Mouse (Mus musculus): ENCODE results near the gene Casd1. TPM values are rescaled to one million over a fixed set of nuclear protein-coding genes. Genes with fewer than 3 reads are reported as not detected.

The Casd1 gene
- polyA plus RNA-seq, 1 experiment from 2014 or later, result 43.8 TPM

DNA sequence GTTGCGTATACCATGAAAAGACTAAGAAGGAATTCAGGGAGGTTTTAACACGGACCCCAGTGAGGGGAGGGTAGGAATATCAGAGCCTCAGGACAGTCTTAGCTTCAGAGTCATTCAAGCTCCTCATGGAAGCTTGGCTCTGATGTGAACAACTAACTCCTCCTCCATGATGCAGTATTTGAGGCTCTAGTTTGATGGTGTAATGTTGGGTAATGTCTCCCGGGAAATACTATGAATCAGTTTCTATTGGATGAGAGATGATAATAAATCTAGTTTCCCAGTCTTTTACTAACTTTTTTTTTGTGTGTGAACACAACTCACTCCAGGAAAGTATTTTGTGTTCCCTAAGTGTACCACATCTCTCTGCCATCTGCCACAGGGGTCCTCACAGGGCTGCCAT lies 11.9 kb upstream of the Casd1 start:
- no peaks in the 10 kb centered on the region for H3K27me3 ChIP-seq (ENCODE audit: insufficient read depth, poor library complexity, severe bottlenecking)
- no peaks in the 10 kb centered on the region for H3K9me3 ChIP-seq
- peaks cover 4% of the 10 kb centered on the region; the same call in 1 of the 2 replicates for H3K4me1 ChIP-seq
- H3K36me3 ChIP-seq, result no peaks in the 10 kb centered on the region
- WGBS, result 87% methylated on average over 3 of the region's 3 CpGs
- no peak overlapping the region for H3K4me3 ChIP-seq
- DNase-seq (ENCODE audit: low spot score), result no peak
- H3K27ac ChIP-seq, result no peak overlapping the region

DNA sequence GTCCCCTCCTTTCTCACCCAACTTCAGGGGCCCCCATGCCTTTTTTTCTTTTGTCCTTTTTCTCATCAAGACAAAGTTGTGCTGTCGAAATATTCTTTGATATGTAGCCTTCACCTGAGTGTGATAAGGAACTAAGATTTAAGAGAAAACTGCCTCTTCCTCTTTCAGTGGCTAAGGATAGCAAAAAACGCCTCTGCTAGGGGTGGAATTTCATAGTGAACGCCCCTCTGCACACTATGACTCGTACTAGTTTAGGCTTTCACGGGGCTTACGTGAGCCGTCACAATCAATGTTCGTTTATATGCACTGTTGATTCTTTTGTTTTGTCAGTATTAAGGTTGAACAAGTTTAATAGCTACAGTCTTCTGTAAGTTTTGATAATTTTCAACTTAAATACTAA lies 10.6 kb upstream of the Casd1 start:
- Histone ChIP-seq H3K27ac (no peak overlapping the region), H3K4me3 (no peak overlapping the region), H3K27me3 (ENCODE audit: insufficient read depth, poor library complexity, severe bottlenecking) (no peaks in the 10 kb centered on the region), H3K9me3 (no peaks in the 10 kb centered on the region), H3K36me3 (no peaks in the 10 kb centered on the region), H3K4me1 (no peaks in the 10 kb centered on the region)
- 76% methylated on average over 8 of the region's 8 CpGs for WGBS
- DNase-seq (ENCODE audit: low spot score), result no peak

GRCm38 (mm10) chr6:4597711-4598110 lies 2.9 kb upstream of the Casd1 start:
- no peaks in the 10 kb centered on the region for H3K9me3 ChIP-seq
- no peak for DNase-seq (ENCODE audit: low spot score)
- no peaks in the 10 kb centered on the region for H3K36me3 ChIP-seq
- H3K4me1 ChIP-seq, result peaks cover 17% of the 10 kb centered on the region; the same call in 1 of the 2 replicates
- no peaks in the 10 kb centered on the region for H3K27me3 ChIP-seq (ENCODE audit: insufficient read depth, poor library complexity, severe bottlenecking)
- no peak overlapping the region for H3K27ac ChIP-seq
- H3K4me3 ChIP-seq, result no peak overlapping the region
- WGBS, result 75% methylated on average over 4 of the region's 4 CpGs

GRCm38 (mm10) chr6:4600085-4600657 lies 468 bp upstream of the Casd1 start:
- H3K9me3 ChIP-seq, result no peaks in the 10 kb centered on the region
- peaks cover 25% of the 10 kb centered on the region; the same call in 1 of the 2 replicates for H3K4me1 ChIP-seq
- no peaks in the 10 kb centered on the region for H3K36me3 ChIP-seq
- no peaks in the 10 kb centered on the region for H3K27me3 ChIP-seq (ENCODE audit: insufficient read depth, poor library complexity, severe bottlenecking)
- peak overlapping the region; percentile 85 for H3K4me3 ChIP-seq
- WGBS, result 26% methylated on average over 7 of the region's 7 CpGs
- peak overlapping the region; percentile 100 for H3K27ac ChIP-seq
- DNase-seq (ENCODE audit: low spot score), result no peak

DNA sequence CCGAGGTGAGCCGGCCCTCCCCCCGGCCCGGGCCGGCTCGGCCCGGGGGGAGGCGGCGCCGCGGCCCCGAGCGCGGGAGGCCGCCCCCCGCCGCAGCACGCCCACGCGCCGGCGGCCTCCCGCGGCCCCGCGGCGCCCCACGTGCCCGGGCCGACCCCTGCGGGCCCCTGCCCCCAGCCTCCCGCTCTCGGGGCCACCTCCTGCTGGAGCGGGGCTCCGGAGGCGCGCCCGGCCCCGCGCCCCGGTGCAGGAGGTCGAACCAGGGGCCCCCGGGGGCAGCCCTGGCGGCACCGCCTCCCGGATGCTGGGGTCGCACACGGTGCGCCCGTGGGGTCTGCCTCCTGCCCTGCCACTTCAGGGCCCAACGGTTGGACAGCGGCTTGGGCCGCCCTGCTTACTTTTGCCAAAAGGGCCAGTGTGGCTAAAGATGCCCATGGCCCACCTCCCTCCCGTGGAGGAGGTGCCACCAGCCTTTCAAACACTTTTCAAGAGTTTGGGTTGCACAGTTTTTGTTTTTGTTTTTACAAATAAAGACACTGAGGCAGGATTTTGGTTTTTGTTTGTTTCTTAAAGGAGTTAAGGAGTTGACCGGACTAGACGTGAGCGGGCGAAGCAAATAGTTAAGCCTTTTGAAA lies 775 bp downstream of the Casd1 start:
- 8% methylated on average over 54 of the region's 58 CpGs for WGBS
- DNase-seq (ENCODE audit: low spot score), result peak; percentile 80
- peak overlapping the region; percentile 100 for H3K27ac ChIP-seq
- peaks cover 25% of the 10 kb centered on the region; the same call in 1 of the 2 replicates for H3K4me1 ChIP-seq
- H3K4me3 ChIP-seq, result peak overlapping the region; percentile 85
- no peaks in the 10 kb centered on the region for H3K9me3 ChIP-seq
- no peaks in the 10 kb centered on the region for H3K36me3 ChIP-seq
- H3K27me3 ChIP-seq (ENCODE audit: insufficient read depth, poor library complexity, severe bottlenecking), result no peaks in the 10 kb centered on the region

DNA sequence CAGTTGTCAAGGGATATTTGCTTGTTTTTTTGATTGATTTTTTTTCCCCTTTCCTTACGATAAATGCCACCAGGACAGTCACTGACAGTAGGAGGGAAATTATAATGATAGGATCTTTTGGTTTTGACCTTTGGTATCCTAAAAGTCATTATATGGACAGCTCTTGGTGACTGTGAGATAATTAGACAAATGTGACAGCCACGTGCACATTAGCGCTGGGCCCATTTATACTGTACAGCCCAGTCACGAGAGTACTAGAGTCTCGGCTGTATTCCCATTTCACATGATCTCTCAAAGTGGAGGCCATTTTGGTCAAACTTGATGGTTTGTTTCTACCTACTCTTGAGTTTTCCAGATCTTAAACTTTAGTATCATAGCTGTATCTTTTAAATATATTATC lies 1.4 kb downstream of the Casd1 start:
- WGBS, result 70% methylated on average over 5 of the region's 5 CpGs
- no peaks in the 10 kb centered on the region for H3K9me3 ChIP-seq
- H3K4me3 ChIP-seq, result peak overlapping the region; percentile 85
- no peaks in the 10 kb centered on the region for H3K36me3 ChIP-seq
- H3K27ac ChIP-seq, result peak overlapping the region; percentile 100
- no peak for DNase-seq (ENCODE audit: low spot score)
- peaks cover 28% of the 10 kb centered on the region for H3K4me1 ChIP-seq
- H3K27me3 ChIP-seq (ENCODE audit: insufficient read depth, poor library complexity, severe bottlenecking), result no peaks in the 10 kb centered on the region

DNA sequence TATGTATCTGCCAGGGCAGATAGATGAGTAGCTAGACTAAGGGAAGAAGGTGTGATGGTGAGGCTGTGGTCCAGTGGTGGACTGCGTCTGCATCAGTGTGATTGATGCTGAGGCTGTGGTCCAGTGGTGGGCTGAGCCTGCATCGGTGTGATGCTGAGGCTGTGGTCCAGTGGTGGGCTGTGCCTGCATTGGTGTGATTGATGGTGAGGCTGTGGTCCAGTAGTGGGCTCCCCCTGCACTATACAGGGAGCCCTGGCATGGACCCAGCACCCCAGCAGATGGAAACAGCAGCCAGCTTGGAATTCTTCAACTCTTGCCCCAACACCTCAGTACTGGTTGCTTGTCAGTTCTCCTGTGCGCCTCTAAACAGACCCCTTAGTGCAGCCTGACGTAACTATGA lies 5.8 kb downstream of the Casd1 start:
- Histone ChIP-seq H3K27me3 (ENCODE audit: insufficient read depth, poor library complexity, severe bottlenecking) (no peaks in the 10 kb centered on the region), H3K4me1 (peaks cover 28% of the 10 kb centered on the region), H3K9me3 (no peaks in the 10 kb centered on the region), H3K27ac (no peak overlapping the region), H3K4me3 (no peak overlapping the region), H3K36me3 (peaks cover 4% of the 10 kb centered on the region; the same call in 1 of the 2 replicates)
- 84% methylated on average over 4 of the region's 4 CpGs for WGBS
- no peak for DNase-seq (ENCODE audit: low spot score)

- H3K4me3 ChIP-seq, result no peak overlapping the region
- H3K27me3 ChIP-seq (ENCODE audit: insufficient read depth, poor library complexity, severe bottlenecking), result no peaks in the 10 kb centered on the region
- no peak overlapping the region for H3K27ac ChIP-seq
- WGBS, result 36% methylated on average over 4 of the region's 4 CpGs
- peaks cover 18% of the 10 kb centered on the region for H3K36me3 ChIP-seq
- peaks cover 12% of the 10 kb centered on the region; the same call in 1 of the 2 replicates for H3K4me1 ChIP-seq
- no peak for DNase-seq (ENCODE audit: low spot score)
- no peaks in the 10 kb centered on the region for H3K9me3 ChIP-seq
These were observed 9.7 kb downstream of the Casd1 start for GRCm38 (mm10) chr6:4610216-4610896.

- peaks cover 25% of the 10 kb centered on the region for H3K36me3 ChIP-seq
- WGBS, result 84% methylated on average over 4 of the region's 4 CpGs
These were observed 11.2 kb downstream of the Casd1 start for GRCm38 (mm10) chr6:4611853-4612252.

DNA sequence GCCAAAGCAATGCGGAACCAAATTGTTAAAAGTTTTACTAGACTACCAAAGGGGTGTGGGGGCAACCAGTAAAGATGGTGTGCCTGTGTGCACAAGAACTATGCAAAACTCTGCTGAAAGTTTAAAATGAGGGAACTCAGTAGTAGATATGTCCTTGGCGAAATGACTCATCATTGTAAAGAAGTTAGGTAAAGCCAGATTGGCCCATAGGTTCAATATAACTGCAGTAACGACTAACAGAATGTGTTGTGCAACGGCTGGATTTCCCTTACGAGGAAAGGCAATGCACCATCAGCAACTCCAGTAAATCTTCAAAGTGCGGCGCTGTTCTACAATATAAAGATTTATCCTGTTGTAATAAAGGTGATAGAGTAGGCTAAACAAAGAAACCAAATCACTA lies 11.8 kb downstream of the Casd1 start:
- WGBS, result 95% methylated on average over 7 of the region's 7 CpGs
- H3K36me3 ChIP-seq, result peaks cover 28% of the 10 kb centered on the region
- no peak for DNase-seq (ENCODE audit: low spot score)

More at GRCm38 (mm10) chr6:4611853-4612252, 11.2 kb downstream of the Casd1 start:
- no peaks in the 10 kb centered on the region for H3K27me3 ChIP-seq (ENCODE audit: insufficient read depth, poor library complexity, severe bottlenecking)
- no peaks in the 10 kb centered on the region for H3K9me3 ChIP-seq
- H3K4me1 ChIP-seq, result peaks cover 11% of the 10 kb centered on the region; the same call in 1 of the 2 replicates
- H3K4me3 ChIP-seq, result no peak overlapping the region
- DNase-seq (ENCODE audit: low spot score), result no peak
- no peak overlapping the region for H3K27ac ChIP-seq

GRCm38 (mm10) chr6:4617911-4618310 lies 17.3 kb downstream of the Casd1 start:
- Histone ChIP-seq H3K4me1 (no peaks in the 10 kb centered on the region), H3K36me3 (peaks cover 44% of the 10 kb centered on the region), H3K4me3 (no peak overlapping the region), H3K9me3 (no peaks in the 10 kb centered on the region), H3K27me3 (ENCODE audit: insufficient read depth, poor library complexity, severe bottlenecking) (no peaks in the 10 kb centered on the region), H3K27ac (no peak overlapping the region)
- WGBS, result 75% methylated on average over 10 of the region's 10 CpGs
- DNase-seq (ENCODE audit: low spot score), result no peak

More for the DNA sequence above, 11.8 kb downstream of the Casd1 start:
- H3K4me1 ChIP-seq, result peaks cover 5% of the 10 kb centered on the region; the same call in 1 of the 2 replicates
- H3K27ac ChIP-seq, result no peak overlapping the region
- H3K4me3 ChIP-seq, result no peak overlapping the region
- no peaks in the 10 kb centered on the region for H3K27me3 ChIP-seq (ENCODE audit: insufficient read depth, poor library complexity, severe bottlenecking)
- H3K9me3 ChIP-seq, result no peaks in the 10 kb centered on the region

GRCm38 (mm10) chr6:4631464-4631863 lies 30.8 kb downstream of the Casd1 start:
- no peaks in the 10 kb centered on the region for H3K9me3 ChIP-seq

DNA sequence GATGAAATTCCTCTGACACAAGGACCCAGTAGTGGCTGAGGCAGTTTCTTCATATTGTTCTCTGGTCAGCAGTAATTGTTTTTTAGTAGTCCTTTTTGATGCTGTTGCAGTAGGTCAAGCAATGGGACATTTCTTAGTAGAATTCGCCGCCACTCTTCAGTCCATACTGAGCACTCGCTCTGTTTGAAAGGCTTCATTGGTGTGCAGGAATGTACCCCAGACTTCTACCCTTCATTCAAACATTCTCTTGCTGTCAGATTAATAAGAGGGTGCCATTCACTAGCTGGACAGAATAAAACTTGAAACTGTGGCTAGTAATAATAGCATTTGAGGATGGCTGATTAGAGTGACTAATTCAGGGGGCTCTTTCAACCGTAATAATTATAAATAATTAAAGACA lies 32.5 kb downstream of the Casd1 start:
- no peak for DNase-seq (ENCODE audit: low spot score)
- Histone ChIP-seq H3K36me3 (peaks cover 25% of the 10 kb centered on the region), H3K27me3 (ENCODE audit: insufficient read depth, poor library complexity, severe bottlenecking) (no peaks in the 10 kb centered on the region), H3K9me3 (no peaks in the 10 kb centered on the region), H3K27ac (no peak overlapping the region), H3K4me1 (peaks cover 10% of the 10 kb centered on the region), H3K4me3 (no peak overlapping the region)
- WGBS, result 86% methylated on average over 4 of the region's 4 CpGs

More at GRCm38 (mm10) chr6:4631464-4631863, 30.8 kb downstream of the Casd1 start:
- Histone ChIP-seq H3K4me3 (no peak overlapping the region), H3K4me1 (peaks cover 10% of the 10 kb centered on the region), H3K36me3 (peaks cover 21% of the 10 kb centered on the region), H3K27me3 (ENCODE audit: insufficient read depth, poor library complexity, severe bottlenecking) (no peaks in the 10 kb centered on the region), H3K27ac (no peak overlapping the region)
- no peak for DNase-seq (ENCODE audit: low spot score)
- WGBS, result 72% methylated on average over 3 of the region's 3 CpGs

Data from heart, embryonic 10.5 days (tissue).